Comparison of ENCODE assay signal across 11 mouse cellular contexts in genomic region chr4:98085060-98085459, GRCm38 (mm10).
"Had no signal": no experiment of that assay in that cellular context is flagged by ENCODE, and none has a peak within 500 bp of the region (broad histone marks: within the 10 kb centered on the region; RNA-seq: fewer than 3 reads in every experiment).

No protein-coding gene starts in this region.

- DNase-seq: kidney, adult 8-10 months; kidney, postnatal 25 days; left cerebral cortex, postnatal 4 days; lung, adult 18-20 months; right cerebral cortex, postnatal 4 days; spleen, adult 18-20 months; thymus, adult 18-20 months; thymus, postnatal 14 days had no signal

- H3K36me3 ChIP-seq: midbrain, embryonic 13.5 days had no signal

- H3K9me3 ChIP-seq: limb, embryonic 13.5 days; midbrain, embryonic 13.5 days had no signal

- H3K27ac ChIP-seq: limb, embryonic 13.5 days; liver, embryonic 14.5 days; midbrain, embryonic 13.5 days had no signal

- H3K9ac ChIP-seq: limb, embryonic 13.5 days; liver, embryonic 14.5 days; midbrain, embryonic 13.5 days had no signal

- H3K4me2 ChIP-seq: limb, embryonic 13.5 days; midbrain, embryonic 13.5 days had no signal

- H3K4me3 ChIP-seq: limb, embryonic 13.5 days; midbrain, embryonic 13.5 days had no signal

- H3K27me3 ChIP-seq: limb, embryonic 13.5 days; midbrain, embryonic 13.5 days had no signal

- ATAC-seq: midbrain, embryonic 13.5 days had no signal
